In the genomic region with DNA sequence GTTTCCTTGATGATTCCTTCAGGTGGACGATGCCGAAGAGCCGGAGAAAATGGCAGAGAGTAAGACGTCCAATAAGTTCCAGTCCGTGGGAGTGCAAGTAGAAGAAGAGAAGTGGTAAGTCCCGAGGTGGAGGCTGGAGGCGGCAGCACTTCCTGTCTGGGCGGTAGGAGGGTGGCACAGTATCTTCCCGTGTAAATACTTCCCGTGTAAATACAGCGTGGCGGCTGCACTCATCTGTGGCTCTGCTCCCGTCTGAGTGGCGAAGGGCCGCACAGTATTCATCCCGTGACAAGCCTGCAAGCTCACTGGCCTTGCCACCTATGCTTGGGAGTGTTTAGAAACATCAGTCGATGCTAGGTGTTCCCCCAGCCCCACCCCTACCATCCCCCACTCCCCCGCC, we compare ENCODE assay signal across 20 mouse cellular contexts.
DNase-seq lines count a peak whose midpoint lies in the region; ATAC-seq and TF ChIP-seq lines count a peak whose summit lies in the region.
"Had no signal": no experiment of that assay in that cellular context is flagged by ENCODE, and none has a peak within 500 bp of the region (broad histone marks: within the 10 kb centered on the region; RNA-seq: fewer than 3 reads in every experiment).

No protein-coding gene starts in this region.

- no peak overlapping the region for H3K27ac ChIP-seq in testis, adult 2 months (ENCODE audit: control insufficient read depth, insufficient read depth, low read depth, low read length)
- H3K27ac ChIP-seq in ES-E14 (ENCODE audit: insufficient read depth, low read depth, low read length, poor library complexity, severe bottlenecking), result peak overlapping the region; percentile 51; the same call in 1 of the 2 replicates
- H3K27ac ChIP-seq: embryonic facial prominence, embryonic 12.5 days; forebrain, embryonic 15.5 days; heart, adult 2 months; heart, embryonic 15.5 days; hindbrain, embryonic 13.5 days; hindbrain, postnatal 0 days; intestine, embryonic 15.5 days had no signal

- in situ Hi-C loops in ES-E14 (cut with MboI; ENCODE audit: low sequenced_read_pairs in 2 of 2, unreplicated experiment in 2 of 2), result no loop called here

- no peaks in the 10 kb centered on the region for H3K9me3 ChIP-seq in ES-E14 (ENCODE audit: control insufficient read depth, insufficient read depth, low read depth, low read length)
- H3K9me3 ChIP-seq: embryonic facial prominence, embryonic 12.5 days; forebrain, embryonic 15.5 days; heart, embryonic 15.5 days; intestine, embryonic 15.5 days had no signal

- TF ChIP-seq POLR2A in testis, adult 2 months (IDR thresholded peaks at IDR 0.05; ENCODE audit: control insufficient read depth, low read depth, low read length), result no peak

- ATAC-seq in megakaryocyte progenitor cell, adult 5-6 weeks (replicated peaks; ENCODE audit: poor library complexity), result 0 out of 2 replicates have a peak, but pooled peaks have one; percentile 37
- no peak for ATAC-seq in inflammation-experienced regulatory T-cells, adult 6 months
- no peak for ATAC-seq in megakaryocyte-erythroid progenitor cell, adult 5-6 weeks (replicated peaks; ENCODE audit: low FRiP score, low TSS enrichment, poor library complexity, severe bottlenecking)
- ATAC-seq: forebrain, embryonic 15.5 days; hindbrain, postnatal 0 days; intestine, embryonic 15.5 days had no signal

- no peak for TF ChIP-seq CTCF in testis, adult 2 months (IDR thresholded peaks at IDR 0.05; ENCODE audit: control insufficient read depth, insufficient read depth, insufficient replicate concordance, low read depth, low read length)

- peak overlapping the region; percentile 47 for H3K4me3 ChIP-seq in testis, adult 2 months (ENCODE audit: control insufficient read depth, low read depth, low read length)
- H3K4me3 ChIP-seq in ES-E14 (ENCODE audit: insufficient read depth in 1 of 2, low read depth in 1 of 2, low read length in 2 of 2, poor library complexity in 1 of 2, severe bottlenecking in 1 of 2), result peak overlapping the region; percentile 38 to 53
- H3K4me3 ChIP-seq: embryonic facial prominence, embryonic 12.5 days; forebrain, embryonic 15.5 days; heart, adult 2 months; heart, embryonic 15.5 days; hindbrain, embryonic 13.5 days; intestine, embryonic 15.5 days had no signal

- no peaks in the 10 kb centered on the region; the same call in 1 of the 2 replicates for H3K27me3 ChIP-seq in testis, adult 2 months (ENCODE audit: control insufficient read depth, insufficient read depth, low read length)
- H3K27me3 ChIP-seq: embryonic facial prominence, embryonic 12.5 days; forebrain, embryonic 15.5 days; heart, embryonic 15.5 days; hindbrain, embryonic 13.5 days; intestine, embryonic 15.5 days had no signal

- H3K4me1 ChIP-seq in testis, adult 2 months (ENCODE audit: control insufficient read depth, insufficient read depth, low read length), result no peaks in the 10 kb centered on the region
- H3K4me1 ChIP-seq in ES-E14 (ENCODE audit: control insufficient read depth in 2 of 2, insufficient read depth in 2 of 2, low read length in 2 of 2, poor library complexity in 1 of 2), result peaks cover 2 to 9% of the 10 kb centered on the region in 2 experiments; a peak in 2 of 4 replicates
- H3K4me1 ChIP-seq: embryonic facial prominence, embryonic 12.5 days; forebrain, embryonic 15.5 days; heart, embryonic 15.5 days; hindbrain, embryonic 13.5 days; intestine, embryonic 15.5 days had no signal

- no peaks in the 10 kb centered on the region for H3K36me3 ChIP-seq in testis, adult 2 months (ENCODE audit: control insufficient read depth, insufficient read depth, low read length)
- H3K36me3 ChIP-seq in ES-E14 (ENCODE audit: control insufficient read depth, insufficient read depth, low read length, poor library complexity, severe bottlenecking), result no peaks in the 10 kb centered on the region; the same call in 1 of the 2 replicates
- H3K36me3 ChIP-seq: embryonic facial prominence, embryonic 12.5 days; forebrain, embryonic 15.5 days; heart, embryonic 15.5 days; hindbrain, embryonic 13.5 days; intestine, embryonic 15.5 days had no signal

- peak overlapping the region; percentile 28; the same call in 1 of the 2 replicates for H3K9ac ChIP-seq in ES-E14 (ENCODE audit: insufficient read depth, low read depth, low read length, poor library complexity, severe bottlenecking)
- H3K9ac ChIP-seq: embryonic facial prominence, embryonic 12.5 days; forebrain, embryonic 15.5 days; heart, embryonic 15.5 days; hindbrain, embryonic 13.5 days; intestine, embryonic 15.5 days had no signal

- no peak for DNase-seq in testis, postnatal 14 days (ENCODE audit: low spot score)
- DNase-seq in ES-E14 (ENCODE audit: low read depth, low spot score), result no peak
- DNase-seq in adrenal gland, adult 2 months, result no peak
- DNase-seq: adrenal gland, adult 8-10 months; adrenal gland, postnatal 36 days; cerebellum, adult 2 months; cerebellum, postnatal 10 days; gastrocnemius, postnatal 10 days; heart, adult 2 months; heart, postnatal 14 days had no signal

TF ChIP-seq in ES-E14, 5 proteins besides CTCF, POLR2A, EP300 and RAD21:
- TF ChIP-seq MAFK (IDR thresholded peaks at IDR 0.05; ENCODE audit: insufficient read depth, low read depth, low read length), result no peak
- no peak for TF ChIP-seq ZNF384 (IDR thresholded peaks at IDR 0.05; ENCODE audit: low read depth, low read length)
- no peak for TF ChIP-seq HCFC1 (IDR thresholded peaks at IDR 0.05; ENCODE audit: borderline replicate concordance, insufficient read depth, low read length)
- TF ChIP-seq ZC3H11A (IDR thresholded peaks at IDR 0.05; ENCODE audit: borderline replicate concordance, low read depth, low read length), result no peak
- no peak for TF ChIP-seq CHD2 (IDR thresholded peaks at IDR 0.05; ENCODE audit: low read depth, low read length)
